Mouse (Mus musculus): Measurements from ENCODE around the gene Il16.

Gene Il16

DNA sequence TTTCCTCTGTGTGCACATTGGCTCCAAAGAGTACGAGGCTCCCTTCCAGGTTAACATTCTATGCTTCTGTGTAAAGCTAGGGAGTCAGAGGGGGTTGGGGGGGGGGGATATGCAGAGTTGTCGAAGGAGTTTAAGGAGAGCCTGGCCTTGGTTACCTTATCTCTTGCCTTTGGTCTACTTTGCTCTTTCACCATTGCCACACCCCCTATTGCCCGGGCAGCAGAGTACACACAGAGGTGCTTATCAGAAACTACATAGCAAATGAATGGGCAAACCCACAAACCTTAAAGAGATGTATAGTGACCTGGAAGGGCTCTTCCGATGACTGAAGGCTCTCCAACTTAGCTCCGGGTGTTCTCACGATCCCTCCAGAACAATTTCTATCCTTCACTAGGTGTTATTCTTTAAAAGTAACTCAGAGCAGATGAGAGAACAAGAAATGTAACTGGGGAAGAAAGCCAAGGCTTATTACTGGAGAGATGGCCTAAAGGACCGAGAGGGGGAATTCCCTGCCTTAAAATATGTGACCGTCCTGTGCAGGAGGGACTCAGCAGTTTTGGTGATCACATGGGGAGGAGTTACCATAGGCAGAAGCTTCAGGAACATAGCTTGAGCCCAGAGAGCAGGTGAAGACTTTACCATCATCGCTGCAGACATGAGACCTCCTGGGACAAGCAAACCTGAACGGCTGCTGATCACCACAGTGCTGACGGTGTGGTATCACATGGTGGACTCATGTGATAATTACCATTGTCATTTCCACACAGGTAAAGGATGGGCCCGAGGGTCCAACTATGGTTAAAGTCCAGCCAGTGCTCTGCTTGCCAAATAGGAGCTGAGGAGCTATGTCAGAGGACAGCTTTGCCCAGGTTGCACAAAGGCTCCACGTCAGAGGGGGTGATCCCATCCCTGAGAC, 146.3 kb downstream of the Il16 start:
- DNase-seq = no peak

- DNase-seq = no peak
Observed at GRCm38 (mm10) chr7:83597063-83597462, 148.5 kb downstream of the Il16 start.

DNA sequence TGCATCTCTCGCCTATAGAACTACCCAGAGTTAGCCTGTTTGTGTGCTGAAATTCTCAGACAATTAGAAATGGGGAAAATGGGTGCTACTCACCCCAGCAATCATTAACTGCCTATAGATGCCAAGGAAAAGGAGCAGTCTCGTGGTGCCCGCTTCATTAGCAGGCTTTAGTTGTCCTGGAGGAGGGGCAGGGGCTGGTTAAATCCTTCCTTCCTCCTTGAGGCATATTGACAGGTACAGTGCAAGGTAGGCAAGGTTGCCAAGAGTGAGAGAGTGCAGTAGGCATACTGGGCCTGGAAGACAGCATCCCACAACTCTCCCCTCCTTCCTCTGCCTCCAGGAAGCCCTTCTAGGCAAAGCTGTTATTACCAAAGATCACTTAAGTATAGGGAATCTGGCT, 151.5 kb downstream of the Il16 start:
- no peak for DNase-seq

Data from thymus, postnatal 25 days (tissue).